ENCODE assay signal across 21 mouse cellular contexts in the genomic region with DNA sequence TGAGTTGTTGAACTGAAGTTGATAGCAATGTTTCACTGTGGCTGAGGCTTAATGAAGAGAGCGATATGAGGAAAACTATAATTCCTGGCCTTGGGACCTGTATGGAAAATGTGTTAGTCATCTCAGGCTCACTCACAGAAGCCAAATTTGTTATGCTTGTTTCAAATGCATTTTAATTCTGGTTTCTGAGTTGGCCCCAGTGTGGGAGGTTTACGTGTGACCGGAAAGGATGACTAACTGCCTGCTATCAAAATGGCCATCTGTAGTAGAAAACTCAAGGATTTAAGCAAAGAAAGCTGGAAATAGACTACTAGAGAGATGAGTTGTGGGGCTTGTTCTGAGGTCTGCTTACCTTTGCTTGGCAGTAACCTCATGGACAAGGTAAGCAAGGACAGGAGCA.
A peak's percentile ranks its signal among the peaks of the same experiment; 100 is the strongest.
DNase-seq lines count a peak whose midpoint lies in the region.
"Had no signal": no experiment of that assay in that cellular context is flagged by ENCODE, and none has a peak within 500 bp of the region (broad histone marks: within the 10 kb centered on the region; RNA-seq: fewer than 3 reads in every experiment).

No protein-coding gene starts in this region.

- peak; percentile 45 for DNase-seq in cerebellum, adult 9-10 months
- no peak for DNase-seq in cerebellum, postnatal 36 days
- peak; percentile 22 for DNase-seq in left cerebral cortex, adult 11 months (ENCODE audit: low spot score)
- DNase-seq in left cerebral cortex, postnatal 10 days (ENCODE audit: extremely low spot score in 1 of 2, low spot score in 2 of 2), result no peak
- DNase-seq in 3T3-L1 (ENCODE audit: low read depth, low spot score), result peak; percentile 65
- DNase-seq in fibroblast of lung, adult 2 months (ENCODE audit: low read depth), result peak; percentile 36
- no peak for DNase-seq in B cell, adult 2 months
- no peak for DNase-seq in testis, postnatal 14 days (ENCODE audit: low spot score)
- DNase-seq: adrenal gland, postnatal 25 days; cerebellum, postnatal 14 days; forebrain, postnatal 0 days; gastrocnemius, postnatal 10 days; heart, postnatal 14 days; kidney, adult 9 months; kidney, postnatal 10 days; layer of hippocampus, postnatal 36 days; liver, embryonic 13.5 days; lung, adult 18-20 months; midbrain, embryonic 14.5 days; thymus, adult 18-20 months; thymus, postnatal 25 days had no signal

- intact Hi-C loops in left cerebral cortex, postnatal 10 days (cut with DNase I), result no loop called here

Comparison
In these comparisons a context has a peak if more than half of its experiments do, and no peak if none do; other contexts are left out.
1. DNase-seq: peak in cerebellum, adult 9-10 months (single experiment), left cerebral cortex, adult 11 months (single experiment), 3T3-L1 (single experiment) and fibroblast of lung, adult 2 months (single experiment); none in cerebellum, postnatal 36 days (0 of 2), left cerebral cortex, postnatal 10 days (0 of 2), B cell, adult 2 months (0 of 2) and testis, postnatal 14 days (single experiment).